In the genomic region with DNA sequence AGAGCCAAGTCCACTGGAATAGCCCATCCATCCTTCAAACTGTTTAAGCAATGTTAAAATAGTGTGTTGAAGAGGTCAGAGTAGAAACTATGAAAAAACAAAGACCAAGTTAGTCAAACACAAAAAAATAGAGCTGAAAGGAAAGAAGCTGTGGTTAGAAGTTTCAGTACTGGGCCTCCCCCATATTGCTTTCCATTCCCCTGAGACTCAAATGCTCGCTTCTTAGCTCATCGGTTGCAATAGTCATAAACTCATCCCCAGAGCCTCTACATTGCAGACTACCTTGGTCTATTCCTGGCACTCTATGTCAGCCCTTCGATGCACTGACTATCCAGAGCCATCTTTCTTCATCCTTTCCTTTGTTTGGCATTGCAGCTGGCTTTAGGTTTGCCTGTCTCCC, we compare ENCODE assay signal across 29 mouse cellular contexts.
"Had no signal": no experiment of that assay in that cellular context is flagged by ENCODE, and none has a peak within 500 bp of the region (broad histone marks: within the 10 kb centered on the region; RNA-seq: fewer than 3 reads in every experiment).

No protein-coding gene starts in this region.

- H3K9me3 ChIP-seq: limb, embryonic 10.5 days; limb, embryonic 12.5 days; limb, embryonic 13.5 days; limb, embryonic 15.5 days; liver, embryonic 12.5 days; liver, embryonic 15.5 days; lung, embryonic 15.5 days; midbrain, embryonic 10.5 days; midbrain, embryonic 12.5 days; midbrain, embryonic 13.5 days; midbrain, embryonic 15.5 days had no signal

- H3K36me3 ChIP-seq: limb, embryonic 10.5 days; limb, embryonic 12.5 days; limb, embryonic 13.5 days; limb, embryonic 15.5 days; liver, embryonic 12.5 days; liver, embryonic 13.5 days; liver, embryonic 15.5 days; lung, embryonic 15.5 days; midbrain, embryonic 10.5 days; midbrain, embryonic 12.5 days; midbrain, embryonic 13.5 days; midbrain, embryonic 15.5 days had no signal

- H3K27ac ChIP-seq: left cerebral cortex, adult 2 months; limb, embryonic 10.5 days; limb, embryonic 12.5 days; limb, embryonic 13.5 days; limb, embryonic 15.5 days; liver, embryonic 12.5 days; liver, embryonic 13.5 days; liver, embryonic 14.5 days; liver, embryonic 15.5 days; lung, embryonic 15.5 days; macrophage; midbrain, embryonic 10.5 days; midbrain, embryonic 12.5 days; midbrain, embryonic 13.5 days; midbrain, embryonic 15.5 days had no signal

- H3K9ac ChIP-seq: limb, embryonic 12.5 days; limb, embryonic 13.5 days; limb, embryonic 15.5 days; liver, embryonic 12.5 days; liver, embryonic 13.5 days; liver, embryonic 14.5 days; liver, embryonic 15.5 days; liver, postnatal 0 days; lung, embryonic 14.5 days; lung, embryonic 15.5 days; midbrain, embryonic 12.5 days; midbrain, embryonic 13.5 days; midbrain, embryonic 15.5 days had no signal

- DNase-seq: left cerebral cortex, postnatal 4 days; liver; liver, embryonic 13.5 days; liver, postnatal 0 days; lung, adult 2 months; lung, embryonic 14.5 days; lung, postnatal 10 days; lung, postnatal 14 days; lung, postnatal 36 days; lung, postnatal 4 days; midbrain, embryonic 14.5 days had no signal

- H3K4me1 ChIP-seq: limb, embryonic 10.5 days; limb, embryonic 12.5 days; limb, embryonic 13.5 days; limb, embryonic 15.5 days; liver, embryonic 12.5 days; liver, embryonic 13.5 days; liver, embryonic 15.5 days; lung, embryonic 15.5 days; megakaryocyte, embryonic 14.5 days; midbrain, embryonic 10.5 days; midbrain, embryonic 12.5 days; midbrain, embryonic 13.5 days; midbrain, embryonic 15.5 days had no signal

- H3K4me2 ChIP-seq: limb, embryonic 12.5 days; limb, embryonic 13.5 days; limb, embryonic 15.5 days; liver, embryonic 11.5 days; liver, embryonic 12.5 days; liver, embryonic 13.5 days; liver, embryonic 15.5 days; lung, embryonic 14.5 days; lung, embryonic 15.5 days; midbrain, embryonic 11.5 days; midbrain, embryonic 12.5 days; midbrain, embryonic 13.5 days; midbrain, embryonic 15.5 days had no signal

- H3K4me3 ChIP-seq: left cerebral cortex, adult 2 months; limb, embryonic 10.5 days; limb, embryonic 12.5 days; limb, embryonic 13.5 days; limb, embryonic 15.5 days; liver, embryonic 12.5 days; liver, embryonic 13.5 days; liver, embryonic 15.5 days; lung, embryonic 15.5 days; megakaryocyte, embryonic 14.5 days; midbrain, embryonic 10.5 days; midbrain, embryonic 12.5 days; midbrain, embryonic 13.5 days; midbrain, embryonic 15.5 days; myocyte had no signal

- H3K27me3 ChIP-seq: limb, embryonic 12.5 days; limb, embryonic 13.5 days; limb, embryonic 15.5 days; liver, embryonic 12.5 days; liver, embryonic 13.5 days; liver, embryonic 15.5 days; lung, embryonic 15.5 days; megakaryocyte, embryonic 14.5 days; midbrain, embryonic 12.5 days; midbrain, embryonic 13.5 days; midbrain, embryonic 15.5 days had no signal
